Mouse (Mus musculus): ENCODE measurements at regions not wholly inside any gene's neighbourhood (a gene's known extent, or its start where the extent isn't known, plus 50 kb on each side); places are given as distances from the start of the nearest gene placed in this dataset.

- no peak for TF ChIP-seq CHD1 (IDR thresholded peaks at IDR 0.05; ENCODE audit: low read depth, low read length)
- TF ChIP-seq CHD2 (IDR thresholded peaks at IDR 0.05; ENCODE audit: low read length) = no peak
- no peak for TF ChIP-seq SIN3A (IDR thresholded peaks at IDR 0.05; ENCODE audit: low read length)
- TF ChIP-seq MXI1 (IDR thresholded peaks at IDR 0.05; ENCODE audit: low read depth, low read length) = no peak
- TF ChIP-seq NRF1 (IDR thresholded peaks at IDR 0.05; ENCODE audit: low read depth, low read length) = no peak
- no peak for TF ChIP-seq TCF12 (IDR thresholded peaks at IDR 0.05; ENCODE audit: low read depth, low read length)
- TF ChIP-seq ZNF384 (IDR thresholded peaks at IDR 0.05; ENCODE audit: low read depth, low read length) = no peak
- TF ChIP-seq POLR2A (IDR thresholded peaks at IDR 0.05; ENCODE audit: low read depth, low read length) = no peak
- TF ChIP-seq JUND (conservative IDR thresholded peaks at IDR 0.05; ENCODE audit: low read depth, low read length) = no peak
- TF ChIP-seq CTCF (conservative IDR thresholded peaks at IDR 0.05 in 1 of 2, IDR thresholded peaks at IDR 0.05 in 1 of 2; ENCODE audit: low read depth in 2 of 2, low read length in 2 of 2) = no peak
Observed at GRCm38 (mm10) chr15:96784578-96784977, 85.0 kb upstream of the Slc38a2 start.
